Mouse (Mus musculus) forebrain, embryonic 12.5 days (tissue): ENCODE measurements around the gene Cfap97d2. TPM values are rescaled to one million over a fixed set of nuclear protein-coding genes. Genes with fewer than 3 reads are reported as not detected.
"Not testable (repeated sequence)": the region's sequence is repeated elsewhere in the genome, so short reads cannot be mapped to it uniquely, and the experiment has no call there.

Source experiments
- ATAC-seq: fragments of 200-750 bp; cut with Nextera tagmentation; 2 replicates; pipeline ENCODE4 v1.8.0; 2017; ENCODE audit warnings: moderate TSS enrichment; ENCODE audit not compliant: low FRiP score
- H3K27ac ChIP-seq: fragments of 300-500 bp; sonication (generic); 2 replicates; pipeline ENCODE4 v1.5.1; 2016; ENCODE audit warnings: mild to moderate bottlenecking
- H3K27me3 ChIP-seq: fragments of 300-500 bp; sonication (generic); 2 replicates; pipeline ENCODE4 v1.6.1; 2016; ENCODE audit warnings: mild to moderate bottlenecking
- H3K36me3 ChIP-seq: fragments of 300-500 bp; sonication (generic); replicated peaks from 2 replicates; pipeline ENCODE4 v1.6.1; 2016; ENCODE audit warnings: mild to moderate bottlenecking
- H3K4me1 ChIP-seq: fragments of 300-500 bp; sonication (generic); 2 replicates; pipeline ENCODE4 v1.6.1; 2016
- H3K4me2 ChIP-seq: fragments of 300-500 bp; sonication (generic); 2 replicates; pipeline ENCODE4 v1.6.1; 2016; ENCODE audit warnings: mild to moderate bottlenecking, moderate library complexity
- H3K4me3 ChIP-seq: fragments of 300-500 bp; sonication (generic); replicated peaks from 2 replicates; pipeline ENCODE4 v1.5.1; 2016; ENCODE audit warnings: mild to moderate bottlenecking
- H3K9ac ChIP-seq: fragments of 300-500 bp; sonication (generic); 2 replicates; pipeline ENCODE4 v1.6.1; 2016; ENCODE audit warnings: mild to moderate bottlenecking
- H3K9me3 ChIP-seq: fragments of 300-500 bp; sonication (generic); 2 replicates; pipeline ENCODE4 v1.6.1; 2016
- WGBS: fragments of 180-500 bp; shearing (Covaris S2); methylation state at CpG from one replicate; pipeline ENCODE4 v1.1.7; 2016; 5-methylcytosine and 5-hydroxymethylcytosine counted together
- polyA plus RNA-seq: library from polyadenylated mRNA; unstranded; fragments of >200 nt; fragmentation: Nextera tagmentation; extraction: Ambion mirVana; gene quantifications from 2 replicates; pipeline ENCODE4 v1.2.1, GENCODE M21; 2016

The Cfap97d2 gene
- polyA plus RNA-seq, 1 experiment from 2014 or later = 2.1 TPM

GRCm38 (mm10) chr8:13706918-13707317 is 1.2 kb downstream of the Cfap97d2 start:
- WGBS = 87% methylated on average over 5 of the region's 5 CpGs
- no peak overlapping the region for H3K27ac ChIP-seq
- H3K9ac ChIP-seq = no peak overlapping the region

GRCm38 (mm10) chr8:13708514-13708913 is 2.8 kb downstream of the Cfap97d2 start:
- Histone ChIP-seq H3K27me3 (no peaks in the 10 kb centered on the region), H3K9ac (no peak overlapping the region), H3K4me2 (no peak overlapping the region), H3K4me3 (no peak overlapping the region), H3K36me3 (no peaks in the 10 kb centered on the region), H3K9me3 (no peaks in the 10 kb centered on the region), H3K27ac (no peak overlapping the region), H3K4me1 (peaks cover 12% of the 10 kb centered on the region)
- 92% methylated on average over 5 of the region's 5 CpGs for WGBS
- no peak for ATAC-seq

More at GRCm38 (mm10) chr8:13706918-13707317, 1.2 kb downstream of the Cfap97d2 start:
- no peak overlapping the region for H3K4me3 ChIP-seq
- H3K9me3 ChIP-seq = no peaks in the 10 kb centered on the region
- no peak for ATAC-seq
- no peaks in the 10 kb centered on the region for H3K36me3 ChIP-seq
- H3K4me2 ChIP-seq = no peak overlapping the region
- peaks cover 12% of the 10 kb centered on the region for H3K4me1 ChIP-seq
- H3K27me3 ChIP-seq = no peaks in the 10 kb centered on the region

GRCm38 (mm10) chr8:13718980-13719379 is 13.3 kb downstream of the Cfap97d2 start:
- Histone ChIP-seq H3K9ac (no peak overlapping the region), H3K27me3 (no peaks in the 10 kb centered on the region), H3K4me3 (no peak overlapping the region), H3K4me2 (no peak overlapping the region), H3K9me3 (no peaks in the 10 kb centered on the region; the same call in 1 of the 2 replicates), H3K27ac (no peak overlapping the region), H3K4me1 (no peaks in the 10 kb centered on the region), H3K36me3 (no peaks in the 10 kb centered on the region)
- WGBS = 92% methylated on average over 8 of the region's 8 CpGs
- ATAC-seq = no peak

- Histone ChIP-seq H3K4me2 (no peak overlapping the region), H3K27ac (no peak overlapping the region), H3K9ac (no peak overlapping the region), H3K36me3 (no peaks in the 10 kb centered on the region), H3K27me3 (no peaks in the 10 kb centered on the region), H3K4me3 (no peak overlapping the region), H3K9me3 (no peaks in the 10 kb centered on the region), H3K4me1 (no peaks in the 10 kb centered on the region)
- no peak for ATAC-seq
These were observed 20.0 kb downstream of the Cfap97d2 start for GRCm38 (mm10) chr8:13725722-13726121.

GRCm38 (mm10) chr8:13727469-13728094 is 21.9 kb downstream of the Cfap97d2 start:
- no peak overlapping the region for H3K4me3 ChIP-seq
- H3K9ac ChIP-seq = no peak overlapping the region
- no peaks in the 10 kb centered on the region for H3K36me3 ChIP-seq
- H3K9me3 ChIP-seq = no peaks in the 10 kb centered on the region
- 65% methylated on average over 10 of the region's 10 CpGs for WGBS
- H3K27ac ChIP-seq = no peak overlapping the region
- no peaks in the 10 kb centered on the region for H3K27me3 ChIP-seq
- H3K4me2 ChIP-seq = no peak overlapping the region
- no peaks in the 10 kb centered on the region for H3K4me1 ChIP-seq
- ATAC-seq = no peak

GRCm38 (mm10) chr8:13740323-13740770 is 34.7 kb downstream of the Cfap97d2 start:
- Histone ChIP-seq H3K4me1 (no peaks in the 10 kb centered on the region), H3K4me3 (no peak overlapping the region), H3K36me3 (no peaks in the 10 kb centered on the region), H3K4me2 (no peak overlapping the region), H3K27me3 (no peaks in the 10 kb centered on the region; the same call in 1 of the 2 replicates), H3K27ac (no peak overlapping the region), H3K9me3 (no peaks in the 10 kb centered on the region), H3K9ac (no peak overlapping the region)
- 55% methylated on average over 6 of the region's 6 CpGs for WGBS
- no peak for ATAC-seq

GRCm38 (mm10) chr8:13740817-13741613 is 35.3 kb downstream of the Cfap97d2 start:
- Histone ChIP-seq H3K4me3 (no peak overlapping the region), H3K27me3 (no peaks in the 10 kb centered on the region; the same call in 1 of the 2 replicates), H3K9ac (no peak overlapping the region), H3K27ac (no peak overlapping the region), H3K36me3 (no peaks in the 10 kb centered on the region), H3K9me3 (no peaks in the 10 kb centered on the region), H3K4me2 (no peak overlapping the region), H3K4me1 (no peaks in the 10 kb centered on the region)
- WGBS = 85% methylated on average over 7 of the region's 7 CpGs
- no peak for ATAC-seq

- H3K9ac ChIP-seq, ATAC-seq, H3K27me3 ChIP-seq, H3K36me3 ChIP-seq, H3K4me1 ChIP-seq, H3K27ac ChIP-seq, H3K4me2 ChIP-seq, H3K9me3 ChIP-seq, H3K4me3 ChIP-seq: not testable (repeated sequence)
- WGBS = 96% methylated on average over 6 of the region's 6 CpGs
These were observed 40.5 kb downstream of the Cfap97d2 start for GRCm38 (mm10) chr8:13746212-13746611.

- Histone ChIP-seq H3K4me1 (no peaks in the 10 kb centered on the region), H3K4me2 (no peak overlapping the region), H3K9me3 (no peaks in the 10 kb centered on the region), H3K36me3 (no peaks in the 10 kb centered on the region), H3K9ac (no peak overlapping the region), H3K27ac (no peak overlapping the region), H3K27me3 (no peaks in the 10 kb centered on the region; the same call in 1 of the 2 replicates), H3K4me3 (no peak overlapping the region)
- 39% methylated on average over 3 of the region's 3 CpGs for WGBS
- no peak for ATAC-seq
These were observed 41.9 kb downstream of the Cfap97d2 start for GRCm38 (mm10) chr8:13747626-13748025.

- no peak overlapping the region for H3K4me3 ChIP-seq
- no peaks in the 10 kb centered on the region for H3K27me3 ChIP-seq
- no peak overlapping the region for H3K27ac ChIP-seq
- H3K4me2 ChIP-seq = no peak overlapping the region
- WGBS = 21% methylated on average over 2 of the region's 2 CpGs
- ATAC-seq = no peak
- H3K36me3 ChIP-seq = no peaks in the 10 kb centered on the region
- H3K9me3 ChIP-seq = no peaks in the 10 kb centered on the region
- H3K9ac ChIP-seq = no peak overlapping the region
- peaks cover 12% of the 10 kb centered on the region for H3K4me1 ChIP-seq
These were observed 48.0 kb downstream of the Cfap97d2 start for GRCm38 (mm10) chr8:13753680-13754079.

GRCm38 (mm10) chr8:13756480-13756879 is 50.8 kb downstream of the Cfap97d2 start:
- ATAC-seq = no peak
- H3K4me3 ChIP-seq = no peak overlapping the region
- peaks cover 9% of the 10 kb centered on the region for H3K36me3 ChIP-seq
- H3K4me1 ChIP-seq = peaks cover 24% of the 10 kb centered on the region
- no peaks in the 10 kb centered on the region for H3K27me3 ChIP-seq
- no peak overlapping the region for H3K4me2 ChIP-seq
- no peaks in the 10 kb centered on the region for H3K9me3 ChIP-seq
- 63% methylated on average over 7 of the region's 7 CpGs for WGBS
- no peak overlapping the region for H3K27ac ChIP-seq
- H3K9ac ChIP-seq = no peak overlapping the region

GRCm38 (mm10) chr8:13756982-13757804 is 51.5 kb downstream of the Cfap97d2 start, which contains the start of gene Cdc16:
Gene Cdc16 (plus strand): TSS chr8:13757676.
- Histone ChIP-seq H3K36me3 (peaks cover 13% of the 10 kb centered on the region), H3K4me1 (peaks cover 24% of the 10 kb centered on the region), H3K27me3 (no peaks in the 10 kb centered on the region), H3K9me3 (no peaks in the 10 kb centered on the region), H3K4me2 (peak within 1 kb of the TSS; percentile 94), H3K27ac (peak within 1 kb of the TSS; percentile 74), H3K4me3 (peak within 1 kb of the TSS; percentile 96), H3K9ac (peak within 1 kb of the TSS; percentile 94)
- ATAC-seq = peak; percentile 98
- WGBS = 10% methylated on average over 37 of the region's 40 CpGs
